Mouse (Mus musculus) left cerebral cortex, adult 9 months (tissue): ENCODE measurements at regions not wholly inside any gene's neighbourhood (a gene's known extent, or its start where the extent isn't known, plus 50 kb on each side); places are given as distances from the start of the nearest gene placed in this dataset.

Source experiments
- DNase-seq, 2 experiments: peaks; one replicate each; pipeline ENCODE4 v3.0.0; 2022; ENCODE audit warnings: low spot score in 2 of 2

- DNase-seq: no peak
These were observed 847.7 kb downstream of the D3Ertd751e start for GRCm38 (mm10) chr3:42590126-42590525.

- DNase-seq: no peak
These were observed 851.5 kb downstream of the D3Ertd751e start for GRCm38 (mm10) chr3:42593792-42594433.

- no peak for DNase-seq
These were observed 854.3 kb downstream of the D3Ertd751e start for GRCm38 (mm10) chr3:42596686-42597085.
